Mouse (Mus musculus) R1 (cell line): ENCODE data around the gene Fam149a.

Experiments
- DNase-seq: peaks from one replicate; pipeline ENCODE4 v3.0.0-alpha.2; 2018; ENCODE audit warnings: low read depth, low spot score

Fam149a gene

GRCm38 (mm10) chr8:45381963-45382347, at the start of gene Fam149a:
Gene Fam149a, minus strand, starts transcription at chr8:45382291.
- DNase-seq: no peak

GRCm38 (mm10) chr8:45420151-45420550, 38.1 kb upstream of the Fam149a start:
- no peak for DNase-seq

- no peak for DNase-seq
Observed at GRCm38 (mm10) chr8:45414965-45415364, 32.9 kb upstream of the Fam149a start.

- DNase-seq: peak; percentile 9
Observed at GRCm38 (mm10) chr8:45410882-45411281, 28.8 kb upstream of the Fam149a start, which contains the start of gene Tlr3. Gene Tlr3, minus strand, starts transcription at chr8:45411080.

GRCm38 (mm10) chr8:45410146-45410880, 28.2 kb upstream of the Fam149a start:
- peak; percentile 80 for DNase-seq

GRCm38 (mm10) chr8:45409702-45410101, 27.6 kb upstream of the Fam149a start:
- no peak for DNase-seq

- no peak for DNase-seq
Observed at GRCm38 (mm10) chr8:45383250-45383649, 1.2 kb upstream of the Fam149a start.

GRCm38 (mm10) chr8:45381075-45381962, 772 bp downstream of the Fam149a start:
- peak; percentile 31 for DNase-seq

GRCm38 (mm10) chr8:45380598-45380997, 1.5 kb downstream of the Fam149a start:
- peak; percentile 45 for DNase-seq

GRCm38 (mm10) chr8:45374071-45374470, 8.0 kb downstream of the Fam149a start:
- DNase-seq: no peak

GRCm38 (mm10) chr8:45367154-45367553, 14.9 kb downstream of the Fam149a start:
- DNase-seq: no peak

GRCm38 (mm10) chr8:45363220-45363619, 18.9 kb downstream of the Fam149a start:
- DNase-seq: no peak

- peak; percentile 18 for DNase-seq
Observed at GRCm38 (mm10) chr8:45362323-45362722, 19.8 kb downstream of the Fam149a start.

GRCm38 (mm10) chr8:45359091-45359605, 22.9 kb downstream of the Fam149a start:
- peak; percentile 49 for DNase-seq

GRCm38 (mm10) chr8:45358132-45358918, 23.8 kb downstream of the Fam149a start:
- no peak for DNase-seq

- DNase-seq: no peak
Observed at GRCm38 (mm10) chr8:45355809-45356208, 26.3 kb downstream of the Fam149a start.

GRCm38 (mm10) chr8:45345031-45345430, 37.1 kb downstream of the Fam149a start:
- peak; percentile 81 for DNase-seq

- DNase-seq: no peak
Observed at GRCm38 (mm10) chr8:45344298-45344697, 37.8 kb downstream of the Fam149a start.

- no peak for DNase-seq
Observed at GRCm38 (mm10) chr8:45341630-45342628, 40.2 kb downstream of the Fam149a start.

GRCm38 (mm10) chr8:45333493-45333892, 48.6 kb downstream of the Fam149a start:
- no peak for DNase-seq
